Mouse (Mus musculus) heart, postnatal 14 days (tissue): ENCODE measurements at regions not wholly inside any gene's neighbourhood (a gene's known extent, or its start where the extent isn't known, plus 50 kb on each side); places are given as distances from the start of the nearest gene placed in this dataset.
A peak's percentile ranks its signal among the peaks of the same experiment; 100 is the strongest.

ENCODE experiments used
- DNase-seq, 2 experiments: peaks; one replicate each; pipeline ENCODE4 v3.0.0; 2021 to 2022
- intact Hi-C: fragments of 180-260 bp; cut with DNase I; formaldehyde crosslinking; loops from one replicate; pipeline ENCODE4 v1.15.1; 2025

GRCm38 (mm10) chr19:44626261-44626660 is 63.6 kb downstream of the Hif1an start:
- intact Hi-C loops: no loop called here
- DNase-seq: no peak

- DNase-seq: no peak
- intact Hi-C loops: no loop called here
These were observed 67.1 kb downstream of the Hif1an start for GRCm38 (mm10) chr19:44629705-44630104.

- DNase-seq: no peak
- intact Hi-C loops: no loop called here
These were observed 68.8 kb downstream of the Hif1an start for GRCm38 (mm10) chr19:44631356-44632007.

DNA sequence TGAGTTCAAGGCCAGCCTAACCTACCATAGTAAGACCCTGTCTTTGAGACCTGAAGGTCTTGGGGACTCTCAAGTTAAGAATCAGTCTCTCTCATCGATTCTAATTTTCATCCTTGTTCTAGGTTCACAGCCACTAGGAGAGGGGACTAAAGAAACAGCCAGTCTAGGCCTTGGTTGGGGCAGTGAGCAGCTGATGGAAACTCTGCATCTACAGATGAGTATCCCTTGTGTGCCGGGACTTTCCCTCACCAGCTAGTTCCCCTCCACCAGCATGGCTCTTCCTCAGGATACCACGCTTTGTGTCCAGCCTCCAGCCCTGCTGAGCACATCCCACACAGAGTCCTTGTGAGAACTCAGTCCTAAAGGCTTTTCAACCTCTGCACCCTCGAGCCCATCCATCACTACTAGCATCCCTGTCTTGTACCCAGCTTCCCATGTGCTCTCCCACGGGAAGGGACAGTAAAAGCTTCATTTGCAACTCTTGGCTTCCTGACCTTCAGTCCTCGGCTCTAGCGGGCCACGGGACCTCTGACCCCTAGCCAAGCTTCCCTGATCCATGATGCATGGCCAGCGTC is 74.6 kb downstream of the Hif1an start:
- intact Hi-C loops: no loop called here
- DNase-seq: no peak

DNA sequence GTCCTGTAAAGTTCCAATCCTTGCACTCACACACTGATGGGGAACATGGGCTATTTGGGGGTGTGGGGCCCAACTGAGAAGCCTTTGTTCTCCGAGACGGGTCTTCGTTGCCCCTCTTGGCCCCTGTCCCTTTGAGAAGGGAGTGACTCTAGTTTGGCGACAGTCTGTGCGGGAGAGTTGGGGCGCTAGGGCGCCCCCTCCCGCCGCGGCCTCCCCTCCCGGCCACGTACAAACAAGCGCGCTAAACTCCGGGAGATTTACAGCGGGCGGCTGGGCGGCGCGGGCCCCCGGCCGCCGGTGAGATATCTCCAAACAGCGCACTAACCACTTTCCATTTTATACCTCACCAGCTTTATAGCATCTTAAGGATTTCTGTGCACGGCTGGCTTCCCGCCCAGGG is 77.4 kb downstream of the Hif1an start:
- no peak for DNase-seq
- intact Hi-C loops: no loop called here

GRCm38 (mm10) chr19:44640551-44640950 is 77.9 kb downstream of the Hif1an start:
- intact Hi-C loops: no loop called here
- no peak for DNase-seq

GRCm38 (mm10) chr19:44642294-44642693 is 79.6 kb downstream of the Hif1an start:
- DNase-seq: no peak
- intact Hi-C loops: no loop called here

DNA sequence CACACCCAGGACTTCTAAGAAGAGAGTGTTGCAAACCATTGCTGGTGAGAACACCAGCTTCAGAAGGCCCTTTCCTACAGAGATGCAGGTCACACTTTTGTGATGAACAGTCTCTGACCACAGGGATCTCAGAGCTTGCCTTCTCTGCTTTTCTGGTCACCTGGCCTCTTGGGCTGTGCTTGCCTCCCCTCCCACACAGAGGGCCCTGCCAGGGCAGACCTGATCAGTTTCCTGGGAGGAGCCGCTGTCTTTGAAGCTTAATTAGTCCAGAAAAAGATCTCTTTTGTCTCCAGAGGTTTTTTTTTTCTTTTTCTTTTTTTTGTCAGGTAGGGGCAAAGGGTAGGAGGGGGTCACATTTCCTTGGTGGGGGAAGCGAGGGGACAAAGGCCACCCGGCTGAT is 81.7 kb downstream of the Hif1an start:
- DNase-seq: no peak
- intact Hi-C loops: no loop called here

DNA sequence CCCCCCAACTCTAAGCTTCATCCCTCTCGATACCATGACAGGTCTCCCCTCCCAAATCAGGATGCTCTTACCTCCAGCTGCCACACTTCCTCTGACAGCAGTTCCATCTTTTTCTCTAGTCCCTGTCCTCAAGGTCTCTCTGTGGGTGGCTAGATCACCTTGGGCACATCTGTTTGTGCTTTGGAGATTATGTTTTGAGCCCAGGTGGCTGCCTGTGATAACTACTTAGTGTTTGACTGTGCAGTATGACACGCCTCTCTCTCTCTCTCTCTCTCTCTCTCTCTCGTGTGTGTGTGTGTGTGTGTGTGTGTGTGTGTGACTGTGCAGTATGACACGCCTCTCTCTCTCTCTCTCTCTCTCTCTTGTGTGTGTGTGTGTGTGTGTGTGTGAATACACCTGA is 82.3 kb downstream of the Hif1an start:
- DNase-seq: no peak
- intact Hi-C loops: no loop called here

- intact Hi-C loops: no loop called here
These were observed 83.9 kb downstream of the Hif1an start for GRCm38 (mm10) chr19:44646548-44646947.

DNA sequence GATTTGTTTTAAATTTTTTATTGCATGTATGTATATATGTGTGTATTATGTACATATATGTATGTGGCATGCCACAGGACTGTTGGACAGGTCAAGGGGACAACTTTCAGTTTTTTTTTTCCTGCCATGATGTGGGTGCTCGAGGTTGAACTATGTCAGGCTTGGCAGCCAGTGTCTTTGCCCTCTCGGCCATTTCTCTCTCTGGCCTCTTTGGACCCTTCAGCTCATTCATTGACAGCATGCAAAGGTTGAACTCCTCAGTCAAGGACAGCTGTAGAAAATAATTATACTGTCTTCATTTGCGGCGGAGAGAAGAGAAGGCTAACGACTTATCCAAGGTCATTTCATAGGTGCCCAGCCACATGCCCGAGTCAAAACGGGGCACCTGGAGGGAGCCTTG is 86.6 kb downstream of the Hif1an start:
- no peak for DNase-seq
- intact Hi-C loops: no loop called here

More at GRCm38 (mm10) chr19:44646548-44646947, 83.9 kb downstream of the Hif1an start:
- DNase-seq: no peak

DNA sequence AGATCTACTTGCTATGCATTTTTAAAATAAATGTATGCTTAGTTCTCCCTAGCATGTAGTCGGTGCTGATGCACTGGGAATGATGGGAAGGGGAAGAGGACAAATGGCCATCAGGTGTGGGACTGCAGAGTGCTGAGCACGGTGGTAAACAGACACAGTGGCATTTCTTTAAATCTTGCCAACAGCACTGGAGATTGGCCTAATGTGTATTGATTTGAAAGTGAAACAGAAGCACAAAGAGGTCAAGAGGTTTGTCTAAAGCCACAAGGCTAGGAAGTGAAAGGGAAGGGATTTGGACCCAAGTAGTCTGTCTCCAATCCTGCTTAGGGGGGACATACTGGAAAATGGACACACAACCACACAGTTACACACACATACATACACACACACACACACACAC is 88.2 kb downstream of the Hif1an start:
- intact Hi-C loops: no loop called here
- DNase-seq: no peak

DNA sequence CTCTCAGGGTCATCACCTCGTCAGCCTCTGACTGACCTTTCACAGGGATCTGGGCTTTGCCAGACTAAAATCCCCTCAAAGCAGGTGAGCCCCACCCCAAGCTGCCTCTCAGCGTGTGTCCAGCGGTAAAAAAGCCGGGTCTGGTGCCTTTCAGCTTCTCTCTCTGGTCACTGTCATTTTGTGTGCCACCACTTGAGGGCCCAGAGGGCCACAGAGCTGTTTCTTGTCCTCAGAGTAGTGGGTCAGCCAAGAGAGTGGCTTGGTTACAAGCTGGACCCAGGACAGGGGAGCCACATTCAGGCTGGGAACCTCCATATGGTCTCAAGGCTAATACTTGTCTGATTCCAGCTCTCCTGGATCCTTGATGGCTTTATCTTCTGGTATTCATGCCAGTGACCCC is 89.0 kb downstream of the Hif1an start:
- peak in 1 of 2 experiments; percentile 13 for DNase-seq
- intact Hi-C loops: no loop called here

GRCm38 (mm10) chr19:44655719-44656118 is 93.1 kb downstream of the Hif1an start:
- intact Hi-C loops: loop anchor here (2.0 to 5.0 kb wide), 2 partner anchors 97 to 239 kb away; no protein-coding TSS in a partner anchor
- DNase-seq: peak; percentile 31 to 69

- intact Hi-C loops: loop anchor here (5.0 kb wide), 1 partner anchor 93 kb away; no protein-coding TSS in a partner anchor
These were observed 96.5 kb upstream of the Pax2 start for GRCm38 (mm10) chr19:44659316-44659715.

GRCm38 (mm10) chr19:44669535-44669958 is 86.3 kb upstream of the Pax2 start:
- DNase-seq: no peak
- intact Hi-C loops: no loop called here

More at GRCm38 (mm10) chr19:44659316-44659715, 96.5 kb upstream of the Pax2 start:
- DNase-seq: no peak

DNA sequence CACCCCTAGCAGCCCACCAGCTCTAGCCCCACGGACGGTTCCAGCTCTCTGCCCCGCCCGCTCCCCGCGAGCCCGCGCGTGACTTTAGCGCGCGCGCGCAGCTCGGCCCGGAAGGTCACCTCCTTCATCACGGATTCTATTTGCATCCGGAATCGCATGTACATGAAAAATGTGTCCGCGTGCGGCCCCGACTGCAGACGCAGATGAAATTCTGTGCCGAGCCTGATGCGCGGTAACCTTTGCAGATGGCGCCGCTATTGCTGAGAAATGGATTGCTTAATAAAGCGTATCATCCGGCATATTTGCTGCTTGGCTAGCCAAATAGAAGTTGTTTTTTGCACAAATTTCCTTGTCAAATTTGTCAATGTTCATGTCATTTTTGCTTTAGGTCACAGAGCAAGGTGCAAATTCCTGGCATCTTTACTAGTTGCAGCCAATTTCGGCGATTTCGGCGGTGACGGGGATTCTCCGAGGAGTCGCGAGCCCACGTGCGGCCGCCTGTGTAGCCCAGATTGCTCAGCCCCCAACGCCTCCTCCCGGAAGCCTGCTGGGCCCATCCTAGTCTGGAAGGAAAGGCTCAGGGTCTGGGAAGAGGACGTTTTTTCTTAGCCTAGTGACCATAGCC is 81.1 kb upstream of the Pax2 start:
- DNase-seq: no peak
- intact Hi-C loops: no loop called here

DNA sequence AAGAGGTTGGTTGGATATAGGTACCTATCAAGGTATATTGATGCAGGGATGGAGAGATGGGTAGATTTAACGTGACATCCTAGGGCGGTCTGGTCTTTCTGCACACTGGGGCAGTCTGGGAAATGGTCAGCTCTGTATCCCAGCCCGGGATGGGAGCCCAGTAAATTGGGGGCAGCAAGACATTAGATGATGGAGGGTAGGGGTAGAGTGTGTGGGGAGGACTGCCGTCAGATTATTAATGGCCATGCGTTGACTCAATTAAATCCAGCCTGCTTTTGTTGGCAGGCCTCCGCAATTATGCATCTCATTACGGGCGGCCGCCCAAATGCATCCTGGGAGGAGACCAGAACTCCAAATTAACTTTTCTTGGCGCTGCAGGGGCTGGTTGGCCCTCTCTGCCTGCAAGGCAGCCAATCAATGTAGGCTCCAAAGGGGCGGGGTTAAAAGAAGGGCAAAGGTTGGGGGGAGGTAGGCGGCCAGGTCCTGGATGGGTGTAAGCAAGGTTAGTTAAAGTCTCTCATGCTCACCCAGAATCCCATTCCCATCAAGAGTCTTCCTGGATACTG is 79.2 kb upstream of the Pax2 start:
- DNase-seq: no peak
- intact Hi-C loops: no loop called here

DNA sequence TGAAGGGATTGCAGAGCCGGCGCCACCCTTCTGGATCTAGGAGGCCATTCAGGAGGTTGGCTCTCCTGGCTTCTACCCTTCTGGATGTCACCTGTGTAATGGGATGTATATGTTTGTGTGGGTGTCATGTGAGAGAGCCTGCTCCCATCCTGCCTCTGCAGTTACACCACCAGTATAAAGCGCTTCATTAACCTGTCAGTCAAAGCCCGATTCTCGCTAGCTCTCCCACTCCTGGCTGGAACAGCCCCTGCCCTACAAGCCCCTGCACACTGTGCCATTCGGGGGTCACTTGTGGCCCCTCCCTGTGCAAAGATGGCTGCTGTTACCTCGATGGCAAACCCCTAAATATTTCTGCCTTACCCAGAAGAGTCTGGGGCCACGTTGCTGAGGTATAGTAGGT is 78.5 kb upstream of the Pax2 start:
- intact Hi-C loops: no loop called here
- no peak for DNase-seq

DNA sequence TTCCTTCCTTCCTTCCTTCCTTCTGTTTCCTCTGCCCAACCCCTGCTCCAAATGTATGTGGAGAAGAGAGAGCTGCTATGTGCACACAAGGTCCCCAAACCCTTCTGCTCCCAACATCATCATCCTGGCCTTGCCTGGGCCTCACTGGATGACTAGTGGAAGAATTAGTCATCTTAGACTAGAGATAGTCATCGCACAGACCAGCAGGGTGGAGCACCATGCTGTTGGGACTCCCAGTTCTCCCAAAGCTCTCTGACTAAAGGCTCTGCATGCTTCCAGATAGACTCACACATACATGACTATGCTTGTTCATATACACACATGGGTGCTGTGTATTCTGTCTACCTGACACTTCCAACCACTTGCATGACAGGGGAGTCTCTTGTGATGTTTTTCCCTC is 77.2 kb upstream of the Pax2 start:
- no peak for DNase-seq
- intact Hi-C loops: no loop called here

DNA sequence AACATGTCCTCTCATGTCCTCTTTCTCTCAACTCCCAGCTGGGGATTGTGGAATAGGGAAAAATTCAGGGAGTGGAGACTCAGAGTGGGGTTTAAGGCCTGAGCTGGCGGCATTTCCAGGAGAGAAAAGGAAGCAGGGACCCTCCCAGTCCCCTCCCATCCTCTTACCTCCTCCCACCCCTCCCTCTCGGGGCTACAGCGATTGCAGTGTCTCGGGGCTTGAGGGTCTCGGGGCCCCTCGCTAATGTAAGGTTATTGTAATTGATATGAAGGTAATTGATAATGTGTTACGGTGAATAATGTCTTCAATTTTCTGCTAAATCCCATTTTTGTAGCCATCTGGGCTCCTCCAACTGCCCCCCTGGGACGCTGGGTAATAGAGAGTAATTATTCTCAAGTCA is 74.2 kb upstream of the Pax2 start:
- intact Hi-C loops: no loop called here

GRCm38 (mm10) chr19:44683191-44683590 is 72.7 kb upstream of the Pax2 start:
- DNase-seq: no peak
- intact Hi-C loops: no loop called here

More for the DNA sequence above, 74.2 kb upstream of the Pax2 start:
- no peak for DNase-seq
